Mouse (Mus musculus) left cerebral cortex, postnatal 36 days (tissue): ENCODE data around the gene D10Jhu81e. TPM values are rescaled to one million over a fixed set of nuclear protein-coding genes. Genes with fewer than 3 reads are reported as not detected.

Experiments used
- DNase-seq, 2 experiments: peaks; one replicate each; pipeline ENCODE4 v3.0.0; 2021 to 2022; ENCODE audit warnings: low spot score in 2 of 2, mixed read lengths in 1 of 2
- intact Hi-C: fragments of 180-260 bp; cut with DNase I; formaldehyde crosslinking; loops from one replicate; pipeline ENCODE4 v1.15.1; 2025
- total RNA-seq, 2 experiments: library from RNA; stranded (reverse); gene quantifications; 2 replicates each; pipeline ENCODE4 v1.2.3; 2021

Gene D10Jhu81e
- total RNA-seq, 2 experiments from 2014 or later: 108 to 123 TPM

GRCm38 (mm10) chr10:78165256-78166005, 4.2 kb downstream of the D10Jhu81e start:
- no peak for DNase-seq
- intact Hi-C loops: no loop called here

DNA sequence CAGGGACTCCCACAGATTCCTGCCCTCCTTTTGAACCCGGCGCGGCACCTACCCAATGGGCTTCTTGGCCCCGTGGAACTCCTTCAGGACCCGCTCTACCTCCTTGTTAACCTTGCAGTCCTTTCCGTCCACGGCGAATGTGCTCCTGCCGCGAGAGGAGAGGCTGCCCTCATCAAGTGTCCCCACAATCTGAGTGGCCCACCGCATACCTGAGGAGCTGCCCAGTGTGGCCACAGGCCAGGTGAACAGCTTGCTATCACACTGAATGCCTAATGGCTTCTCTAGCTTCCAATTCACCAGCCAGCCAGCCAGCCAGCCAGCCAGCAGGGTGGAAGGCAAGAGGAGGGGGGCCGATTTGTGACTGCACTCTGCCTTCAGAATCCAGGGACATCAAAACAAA, 4.8 kb downstream of the D10Jhu81e start:
- no peak for DNase-seq
- intact Hi-C loops: loop anchor here (5.0 kb wide), 1 partner anchor 137 kb away; no protein-coding TSS in a partner anchor

GRCm38 (mm10) chr10:78163923-78164322, 5.7 kb downstream of the D10Jhu81e start:
- intact Hi-C loops: loop anchor here (5.0 kb wide), 1 partner anchor 137 kb away; no protein-coding TSS in a partner anchor
- peak; percentile 54 to 55 for DNase-seq

GRCm38 (mm10) chr10:78163241-78163640, 6.3 kb downstream of the D10Jhu81e start:
- DNase-seq: no peak
- intact Hi-C loops: loop anchor here (5.0 kb wide), 1 partner anchor 136 kb away; no protein-coding TSS in a partner anchor

DNA sequence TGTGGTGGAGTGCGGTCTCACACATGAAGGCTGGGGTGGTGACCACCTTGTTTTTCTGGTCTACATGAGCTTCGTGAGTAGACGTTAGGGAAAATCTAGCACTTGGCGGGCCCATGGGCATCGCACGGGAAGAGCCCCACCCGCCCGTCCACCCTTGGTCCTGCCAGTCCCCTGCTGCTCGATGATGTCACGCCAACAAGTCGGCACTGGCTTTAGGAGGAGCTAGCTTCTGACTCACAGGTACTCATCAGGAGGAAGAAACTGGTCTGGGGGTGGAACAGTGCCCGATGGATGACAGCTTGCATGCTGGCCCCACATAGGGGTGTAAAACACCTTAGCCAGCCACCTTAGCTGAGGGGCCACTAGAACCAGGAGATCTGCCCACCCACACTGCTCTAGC, 6.9 kb downstream of the D10Jhu81e start:
- DNase-seq: no peak
- intact Hi-C loops: loop anchor here (5.0 kb wide), 1 partner anchor 135 kb away; no protein-coding TSS in a partner anchor

GRCm38 (mm10) chr10:78161096-78161495, 8.5 kb downstream of the D10Jhu81e start:
- no peak for DNase-seq
- intact Hi-C loops: loop anchor here (5.0 kb wide), 1 partner anchor 134 kb away; no protein-coding TSS in a partner anchor

GRCm38 (mm10) chr10:78160369-78161095, 9.1 kb downstream of the D10Jhu81e start:
- intact Hi-C loops: loop anchor here (5.0 kb wide), 1 partner anchor 133 kb away; no protein-coding TSS in a partner anchor
- no peak for DNase-seq

GRCm38 (mm10) chr10:78159906-78160305, 9.7 kb downstream of the D10Jhu81e start:
- DNase-seq: peak; percentile 73 to 81
- intact Hi-C loops: loop anchor here (5.0 kb wide), 1 partner anchor 133 kb away; no protein-coding TSS in a partner anchor

GRCm38 (mm10) chr10:78159252-78159878, 10.2 kb downstream of the D10Jhu81e start:
- intact Hi-C loops: no loop called here
- DNase-seq: no peak

DNA sequence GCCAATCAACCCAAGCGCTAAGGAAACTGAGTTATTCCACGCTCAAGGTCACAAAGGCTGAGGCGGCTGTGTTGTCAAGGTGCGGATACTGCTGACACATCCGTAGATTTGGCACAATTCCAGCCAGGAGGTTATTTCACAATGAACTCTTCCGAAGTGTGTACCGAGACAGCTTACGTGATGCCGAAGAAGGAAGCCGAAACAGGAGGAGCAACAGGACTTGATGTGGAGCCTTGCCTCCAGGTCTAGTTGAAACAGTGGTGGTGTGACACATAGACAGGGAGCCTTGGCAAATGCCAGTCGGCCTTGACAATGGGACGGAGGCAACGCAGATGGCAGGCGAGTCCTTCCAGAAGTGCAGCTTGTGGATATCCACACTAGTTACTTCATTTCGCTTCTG, 11.5 kb downstream of the D10Jhu81e start:
- intact Hi-C loops: no loop called here
- DNase-seq: no peak

DNA sequence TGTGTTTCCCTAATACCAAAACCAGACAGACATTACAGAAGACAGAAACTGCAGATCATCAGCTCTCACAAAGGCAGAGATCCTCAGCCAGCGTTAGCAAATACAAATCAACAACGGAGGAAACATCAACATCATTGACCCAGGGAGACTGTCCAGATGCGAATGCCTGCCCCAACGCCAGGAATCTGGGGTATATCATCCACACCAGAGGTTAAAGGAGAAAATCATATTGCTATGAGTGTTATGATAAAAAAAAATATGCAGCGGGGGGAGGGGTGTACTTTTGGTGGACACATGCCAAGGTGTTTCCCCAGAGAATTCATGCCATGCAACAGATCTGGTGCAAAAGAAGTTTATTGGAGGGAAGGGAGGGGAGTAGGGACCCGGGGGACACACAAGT, 12.7 kb downstream of the D10Jhu81e start:
- intact Hi-C loops: no loop called here

DNA sequence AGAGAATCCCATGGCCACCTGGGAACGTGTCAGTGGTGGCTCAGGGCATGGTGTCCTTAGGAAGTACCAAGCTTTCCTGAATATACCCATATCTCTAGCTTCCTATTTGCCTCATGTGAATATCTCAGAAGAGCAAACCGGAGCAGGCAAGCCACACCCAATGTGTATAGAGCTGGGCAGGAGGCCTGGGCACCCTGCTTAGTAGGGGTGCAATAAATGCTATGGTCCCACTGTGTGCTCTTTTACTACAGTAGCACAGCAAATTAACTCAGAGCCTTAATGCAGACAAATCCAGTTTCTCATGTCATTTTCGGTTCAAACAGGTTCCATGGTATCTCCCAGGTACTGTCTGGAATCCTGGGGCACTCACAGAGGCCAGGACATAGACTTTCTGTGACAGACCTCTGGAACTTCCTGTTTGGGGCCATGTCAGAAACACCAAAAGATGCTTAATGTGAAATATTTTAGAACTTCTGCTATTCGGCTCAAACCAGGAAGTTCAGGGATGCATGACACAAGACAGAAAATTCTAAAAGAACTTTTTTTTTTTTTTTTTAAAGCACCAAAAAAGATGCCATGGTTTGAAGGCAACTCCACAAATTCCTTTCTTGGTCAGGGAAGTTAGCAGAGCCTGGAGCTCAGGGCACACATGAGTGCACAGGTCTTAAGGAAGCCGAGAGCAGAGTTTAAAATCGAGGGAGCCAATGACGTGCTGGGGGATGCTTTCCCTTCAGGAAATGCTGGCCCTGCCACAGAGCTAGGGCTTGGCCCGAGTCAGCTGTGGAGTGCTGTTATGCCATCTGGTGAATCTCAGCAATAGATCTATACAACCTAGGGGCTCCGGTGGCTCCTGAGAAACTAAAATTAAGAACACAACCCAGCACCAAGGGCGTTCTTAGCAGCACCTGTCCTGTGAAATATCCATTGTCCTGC, 20.5 kb downstream of the D10Jhu81e start:
- intact Hi-C loops: no loop called here
- no peak for DNase-seq

More for the DNA sequence above, 12.7 kb downstream of the D10Jhu81e start:
- DNase-seq: no peak

DNA sequence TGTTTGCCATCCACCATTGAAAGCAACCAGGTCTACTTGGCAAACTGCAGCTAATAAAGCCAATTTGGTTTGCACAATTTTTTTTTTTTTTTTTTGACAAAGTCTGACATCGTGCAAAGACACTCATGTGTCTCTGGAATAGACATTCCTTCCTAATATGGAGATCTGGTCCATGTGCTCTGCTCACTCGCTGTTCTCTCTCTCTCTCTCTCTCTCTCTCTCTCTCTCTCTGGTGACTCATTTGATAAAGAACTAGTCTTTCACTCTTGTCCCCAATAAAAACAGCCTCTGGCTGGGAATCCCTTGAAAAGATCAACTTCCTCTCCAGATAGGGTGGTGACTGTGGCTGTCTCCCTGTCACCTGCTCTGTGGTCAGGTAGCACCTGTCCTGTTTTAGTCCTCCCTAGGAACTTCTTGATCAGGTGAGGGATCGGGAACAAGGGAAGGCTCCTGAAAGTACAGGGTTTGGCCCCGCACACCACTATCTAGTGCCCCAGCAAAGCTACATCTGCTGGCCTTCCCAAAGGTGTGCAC, 21.6 kb downstream of the D10Jhu81e start:
- DNase-seq: no peak
- intact Hi-C loops: no loop called here

DNA sequence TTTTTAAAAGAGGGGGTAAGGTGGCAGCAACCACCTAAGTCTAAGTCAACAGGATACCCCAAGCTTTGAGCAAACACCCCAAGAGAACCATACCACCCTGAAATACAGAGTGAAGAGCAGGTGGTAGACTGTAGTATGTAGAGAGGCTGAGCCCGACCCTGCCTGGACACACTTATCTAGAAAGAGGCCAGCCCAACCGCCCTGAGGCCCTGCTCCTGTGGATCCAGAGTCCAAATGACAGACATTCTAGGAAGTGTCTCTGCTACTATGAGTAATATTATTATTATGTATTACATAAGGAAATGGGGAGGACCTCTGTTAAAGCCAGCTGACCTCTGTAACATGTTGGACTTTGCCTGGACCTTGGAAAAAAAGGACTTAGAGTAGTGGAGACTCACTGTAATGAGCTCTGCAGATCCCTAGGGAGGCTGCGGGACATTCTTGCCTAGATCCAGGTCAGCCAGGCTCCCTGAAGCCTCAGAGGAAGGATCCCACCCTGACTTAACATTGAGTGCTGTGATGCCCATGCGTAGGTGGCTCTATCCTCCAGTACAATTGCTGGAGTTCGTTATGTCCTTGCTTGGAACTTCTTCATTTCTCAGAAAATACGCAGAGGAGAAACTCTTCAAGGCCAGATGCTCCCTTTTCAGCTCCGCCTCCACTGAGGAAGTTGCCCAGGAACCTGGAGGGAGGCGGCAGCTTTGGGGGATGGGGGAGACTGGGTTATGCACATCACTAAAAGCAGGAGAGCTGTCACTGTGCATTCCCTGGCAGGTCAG, 25.7 kb downstream of the D10Jhu81e start:
- peak; percentile 55 to 60 for DNase-seq

GRCm38 (mm10) chr10:78140843-78141242, 28.7 kb downstream of the D10Jhu81e start:
- intact Hi-C loops: no loop called here
- no peak for DNase-seq

More for the DNA sequence above, 25.7 kb downstream of the D10Jhu81e start:
- intact Hi-C loops: no loop called here

- DNase-seq: no peak
- intact Hi-C loops: no loop called here
Measured at GRCm38 (mm10) chr10:78140251-78140600, 29.4 kb downstream of the D10Jhu81e start.

GRCm38 (mm10) chr10:78139572-78140250, 29.9 kb downstream of the D10Jhu81e start:
- intact Hi-C loops: no loop called here

More at GRCm38 (mm10) chr10:78139572-78140250, 29.9 kb downstream of the D10Jhu81e start:
- no peak for DNase-seq
